Mouse (Mus musculus) CH12.LX (cell line): ENCODE results near the gene Lat2. TPM values are rescaled to one million over a fixed set of nuclear protein-coding genes. Genes with fewer than 3 reads are reported as not detected.

Source experiments
- DNase-seq: peaks from one replicate; pipeline ENCODE4 v3.0.0-alpha.2; 2013; ENCODE audit errors: extremely low read depth
- H3K27ac ChIP-seq: 2 replicates; pipeline ENCODE4 v1.5.1; 2012; ENCODE audit warnings: low read depth, mild to moderate bottlenecking, control low read depth, moderate library complexity; ENCODE audit not compliant: insufficient read depth
- H3K27me3 ChIP-seq: replicated peaks from 2 replicates; pipeline ENCODE3; 2012; ENCODE audit warnings: inconsistent platforms
- H3K36me3 ChIP-seq, 2 experiments: replicated peaks in 1 of 2; 2 replicates each; pipeline versions ENCODE3 to v1.6.1; 2012; ENCODE audit warnings: inconsistent platforms in 1 of 2, low read length in 1 of 2, mild to moderate bottlenecking in 1 of 2, mixed read lengths in 1 of 2, moderate library complexity in 1 of 2; ENCODE audit not compliant: control insufficient read depth in 1 of 2, insufficient read depth in 1 of 2
- H3K4me1 ChIP-seq, 2 experiments: 2 replicates each; pipeline ENCODE4 v1.6.1; 2012; ENCODE audit warnings: inconsistent platforms in 1 of 2, moderate library complexity in 1 of 2; ENCODE audit not compliant: insufficient read depth in 2 of 2, control insufficient read depth in 1 of 2
- H3K4me2 ChIP-seq: 2 replicates; pipeline ENCODE4 v1.6.1; 2012; ENCODE audit warnings: low read depth, mild to moderate bottlenecking, control low read depth; ENCODE audit not compliant: poor library complexity, insufficient read depth, severe bottlenecking
- H3K4me3 ChIP-seq, 3 experiments: fragments of 150-350 bp in 1 of 3; sonication (generic) in 1 of 3; replicated peaks in 1 of 3; 2 replicates each; pipeline versions ENCODE3 to v1.5.1; 2011 to 2012; ENCODE audit warnings: low read depth in 2 of 3, low read length in 2 of 3, mild to moderate bottlenecking in 2 of 3, moderate library complexity in 2 of 3, control low read depth in 1 of 3, improper control_type of control experiment in 1 of 3, inconsistent platforms in 1 of 3, mixed read lengths in 1 of 3; ENCODE audit not compliant: poor library complexity in 1 of 3
- H3K79me2 ChIP-seq: replicated peaks from 2 replicates; pipeline ENCODE4 v1.6.1; 2012; ENCODE audit warnings: mild to moderate bottlenecking, moderate library complexity; ENCODE audit not compliant: control insufficient read depth, poor library complexity, insufficient read depth, severe bottlenecking; ENCODE audit errors: extremely low read depth
- H3K9ac ChIP-seq: 2 replicates; pipeline ENCODE4 v1.6.1; 2012; ENCODE audit warnings: low read depth, mild to moderate bottlenecking, control low read depth, moderate library complexity; ENCODE audit not compliant: insufficient read depth
- H3K9me3 ChIP-seq: replicated peaks from 2 replicates; pipeline ENCODE3; 2012; ENCODE audit warnings: low read length, inconsistent platforms, mixed read lengths
- BHLHE40 ChIP-seq: IDR thresholded peaks from 2 replicates; pipeline ENCODE4 v1.6.1; 2011; ENCODE audit warnings: mild to moderate bottlenecking, low read depth, low read length, improper control_type of control experiment
- ELF1 ChIP-seq: IDR thresholded peaks from 2 replicates; pipeline ENCODE4 v1.6.1; 2014; ENCODE audit warnings: low read depth, mild to moderate bottlenecking, inconsistent platforms, low read length, improper control_type of control experiment
- ETS1 ChIP-seq: conservative IDR thresholded peaks from 2 replicates; pipeline ENCODE4 v1.6.1; 2012; ENCODE audit warnings: low read depth, mild to moderate bottlenecking, inconsistent platforms, low read length, improper control_type of control experiment, moderate library complexity
- HCFC1 ChIP-seq: IDR thresholded peaks from 2 replicates; pipeline ENCODE4 v1.6.1; 2012; ENCODE audit warnings: low read depth, mild to moderate bottlenecking, inconsistent platforms, low read length, improper control_type of control experiment
- MAZ ChIP-seq: IDR thresholded peaks from 2 replicates; pipeline ENCODE4 v1.6.1; 2012; ENCODE audit warnings: low read depth, mild to moderate bottlenecking, inconsistent platforms, low read length, improper control_type of control experiment, moderate library complexity
- NELFE ChIP-seq: IDR thresholded peaks from 2 replicates; pipeline ENCODE4 v1.6.1; 2011; ENCODE audit warnings: low read depth, low read length, improper control_type of control experiment
- PAX5 ChIP-seq: IDR thresholded peaks from 2 replicates; pipeline ENCODE4 v1.6.1; 2012; ENCODE audit warnings: low read length, inconsistent platforms, mixed read lengths
- POLR2AphosphoS2 ChIP-seq: IDR thresholded peaks from 2 replicates; pipeline ENCODE4 v1.6.1; 2011; ENCODE audit warnings: low read depth, low read length, improper control_type of control experiment
- SIN3A ChIP-seq: IDR thresholded peaks from 2 replicates; pipeline ENCODE4 v1.6.1; 2012; ENCODE audit warnings: low read length, improper control_type of control experiment, inconsistent platforms
- SMC3 ChIP-seq: IDR thresholded peaks from 2 replicates; pipeline ENCODE4 v1.6.1; 2011; ENCODE audit warnings: low read depth, low read length, improper control_type of control experiment
- TBP ChIP-seq: conservative IDR thresholded peaks from 2 replicates; pipeline ENCODE4 v1.6.1; 2011; ENCODE audit warnings: low read depth, low read length, improper control_type of control experiment
- ZKSCAN1 ChIP-seq: IDR thresholded peaks from 2 replicates; pipeline ENCODE4 v1.6.1; 2012; ENCODE audit warnings: low read depth, inconsistent platforms, low read length, improper control_type of control experiment, borderline replicate concordance
- ZNF384 ChIP-seq: IDR thresholded peaks from 2 replicates; pipeline ENCODE4 v1.6.1; 2012; ENCODE audit warnings: low read depth, low read length, improper control_type of control experiment, inconsistent platforms
- dilution Hi-C: fragments of 300-500 bp; cut with MboI; formaldehyde crosslinking; loops from 2 replicates; pipeline ENCODE4 v1.14.3; 2020; ENCODE audit warnings: low sequenced_read_pairs; ENCODE audit not compliant: extremely low pct_unique_long_range_greater_than_20kb, extremely low pct_ligation_motif_present
- in situ Hi-C: fragments of 300-500 bp; cut with MboI; formaldehyde crosslinking; loops from 3 replicates; pipeline ENCODE4 v1.14.3; 2019; ENCODE audit warnings: low sequenced_read_pairs, low pct_ligation_motif_present, low pct_unique_long_range_greater_than_20kb, mixed read lengths
- polyA plus RNA-seq: library from polyadenylated mRNA; unstranded; fragments of >175 nt; gene quantifications from 2 replicates; pipeline ENCODE4 v1.2.1, GENCODE M21; 2012; ENCODE audit warnings: low read depth; ENCODE audit not compliant: insufficient read length
- total RNA-seq, 2 experiments: library from RNA; depleted of rRNA; stranded (reverse); fragments of 300-350 nt in 1 of 2; fragments of >200 nt in 1 of 2; gene quantifications; 2 replicates each; pipeline ENCODE4 v1.2.3; 2012 to 2014

The Lat2 gene
- total and polyA plus RNA-seq, 3 experiments: 89.7 to 121 (median 108) TPM

- dilution Hi-C loops (no loop called here), in situ Hi-C loops (no loop called here)
- H3K36me3 ChIP-seq: peaks cover 0 to 4% of the 10 kb centered on the region in 2 experiments
- peaks cover 6 to 25% of the 10 kb centered on the region in 2 experiments for H3K4me1 ChIP-seq
- no peak overlapping the region for H3K9ac ChIP-seq
- H3K4me2 ChIP-seq: no peak overlapping the region
- TF ChIP-seq NELFE (no peak), TBP (no peak), BHLHE40 (no peak), SMC3 (no peak), POLR2AphosphoS2 (no peak), ZNF384 (no peak), HCFC1 (no peak), PAX5 (no peak), MAZ (no peak), SIN3A (no peak), ELF1 (no peak), ZKSCAN1 (no peak)
- H3K27me3 ChIP-seq: no peaks in the 10 kb centered on the region
- H3K79me2 ChIP-seq: no peaks in the 10 kb centered on the region
- H3K27ac ChIP-seq: no peak overlapping the region
- H3K9me3 ChIP-seq: no peaks in the 10 kb centered on the region
- DNase-seq: no peak
- no peak overlapping the region for H3K4me3 ChIP-seq
These were observed 59.2 kb downstream of the Lat2 start for GRCm38 (mm10) chr5:134555463-134556164.

DNA sequence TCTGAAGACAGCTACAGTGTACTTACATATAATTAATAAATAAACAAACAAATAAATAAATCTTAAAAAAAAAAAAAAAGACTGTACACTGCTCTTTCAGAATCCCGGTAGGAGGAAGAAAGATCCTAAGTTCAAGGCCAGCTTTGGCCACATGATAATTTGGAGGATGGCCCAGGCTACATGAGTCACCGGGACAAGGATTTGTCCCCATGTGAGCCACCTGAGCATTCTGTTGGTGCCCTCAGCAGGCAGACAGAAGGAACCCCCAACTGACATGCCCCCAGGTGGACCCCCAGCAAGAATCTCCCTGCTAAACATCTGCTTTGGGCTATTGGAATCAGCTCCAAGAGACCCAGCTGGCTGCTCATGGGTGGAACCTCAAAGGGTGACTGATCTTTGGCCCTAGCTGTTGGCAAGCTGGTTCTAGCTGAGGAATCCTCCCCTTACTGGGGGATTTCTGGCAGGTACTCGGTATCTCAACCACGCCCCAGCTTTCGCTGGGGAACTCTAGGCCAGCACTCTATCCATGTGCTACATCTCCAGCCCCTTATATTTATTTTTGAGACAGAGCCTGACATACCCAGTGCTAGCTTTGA lies 60.8 kb downstream of the Lat2 start:
- no peak overlapping the region for H3K4me3 ChIP-seq
- in situ Hi-C loops: loop anchor here (5.0 kb wide), 1 partner anchor 47 kb away; no protein-coding TSS in a partner anchor
- no peak for DNase-seq
- peaks cover 0 to 2% of the 10 kb centered on the region in 2 experiments for H3K36me3 ChIP-seq
- no peaks in the 10 kb centered on the region for H3K79me2 ChIP-seq
- no peaks in the 10 kb centered on the region for H3K9me3 ChIP-seq
- dilution Hi-C loops: no loop called here
- no peaks in the 10 kb centered on the region for H3K27me3 ChIP-seq
- H3K4me2 ChIP-seq: no peak overlapping the region
- peaks cover 6 to 38% of the 10 kb centered on the region in 2 experiments for H3K4me1 ChIP-seq
- H3K9ac ChIP-seq: no peak overlapping the region
- TF ChIP-seq ETS1: no peak
- no peak overlapping the region for H3K27ac ChIP-seq
